Mouse (Mus musculus) embryonic facial prominence, embryonic 13.5 days (tissue): ENCODE measurements at regions not wholly inside any gene's neighbourhood (a gene's known extent, or its start where the extent isn't known, plus 50 kb on each side); places are given as distances from the start of the nearest gene placed in this dataset.

Experiments used
- ATAC-seq: fragments of 200-750 bp; cut with Nextera tagmentation; 2 replicates; pipeline ENCODE4 v1.8.0; 2017; ENCODE audit warnings: low read depth; ENCODE audit not compliant: insufficient number of reproducible peaks, insufficient read depth, low FRiP score, low TSS enrichment
- H3K27ac ChIP-seq: fragments of 300-500 bp; sonication (generic); 2 replicates; pipeline ENCODE4 v1.5.1; 2015; ENCODE audit warnings: moderate library complexity, mild to moderate bottlenecking, inconsistent platforms
- H3K27me3 ChIP-seq: fragments of 300-500 bp; sonication (generic); 2 replicates; pipeline ENCODE4 v1.6.1; 2015; ENCODE audit warnings: mild to moderate bottlenecking, inconsistent platforms
- H3K36me3 ChIP-seq: fragments of 300-500 bp; sonication (generic); 2 replicates; pipeline ENCODE4 v1.6.1; 2015; ENCODE audit warnings: mild to moderate bottlenecking, inconsistent platforms
- H3K4me1 ChIP-seq: fragments of 300-500 bp; sonication (generic); 2 replicates; pipeline ENCODE4 v1.6.1; 2015; ENCODE audit warnings: inconsistent platforms
- H3K4me2 ChIP-seq: fragments of 300-500 bp; sonication (generic); 2 replicates; pipeline ENCODE4 v1.6.1; 2015; ENCODE audit warnings: moderate library complexity, mild to moderate bottlenecking, inconsistent platforms
- H3K4me3 ChIP-seq: fragments of 300-500 bp; sonication (generic); 2 replicates; pipeline ENCODE4 v1.5.1; 2015; ENCODE audit warnings: mild to moderate bottlenecking, inconsistent platforms
- H3K9ac ChIP-seq: fragments of 300-500 bp; sonication (generic); 2 replicates; pipeline ENCODE4 v1.6.1; 2015; ENCODE audit warnings: mild to moderate bottlenecking, inconsistent platforms
- H3K9me3 ChIP-seq: fragments of 300-500 bp; sonication (generic); 2 replicates; pipeline ENCODE4 v1.6.1; 2016; ENCODE audit warnings: inconsistent platforms
- WGBS: fragments of 180-500 bp; shearing (Covaris S2); methylation state at CpG from one replicate; pipeline ENCODE4 v1.1.7; 2015; ENCODE audit warnings: mixed read lengths; 5-methylcytosine and 5-hydroxymethylcytosine counted together

DNA sequence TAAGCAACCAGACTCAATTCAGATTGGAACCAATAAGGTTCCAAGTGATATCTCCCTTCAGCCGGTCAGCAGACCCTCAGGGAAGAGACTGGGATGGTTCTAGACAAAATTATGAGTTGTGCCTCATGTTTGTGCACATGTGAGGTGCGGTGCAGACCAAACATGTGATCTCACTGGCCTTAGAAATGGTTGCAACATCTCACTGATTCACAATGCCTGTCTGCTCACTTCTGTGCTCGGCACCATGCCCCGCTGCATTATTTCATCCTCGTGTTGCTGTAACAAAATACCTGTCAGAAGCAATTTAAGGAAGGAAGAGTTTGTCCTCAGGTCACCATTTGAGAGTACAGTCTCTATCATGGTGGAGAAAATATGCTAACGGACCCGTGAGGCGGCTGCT lies 66.9 kb upstream of the Dusp10 start:
- Histone ChIP-seq H3K36me3 (no peaks in the 10 kb centered on the region), H3K9me3 (no peaks in the 10 kb centered on the region), H3K27me3 (peaks cover 4% of the 10 kb centered on the region; the same call in 1 of the 2 replicates), H3K9ac (no peak overlapping the region), H3K27ac (no peak overlapping the region), H3K4me3 (no peak overlapping the region), H3K4me2 (no peak overlapping the region), H3K4me1 (no peaks in the 10 kb centered on the region)
- 84% methylated on average over 8 of the region's 8 CpGs for WGBS
- ATAC-seq: no peak

DNA sequence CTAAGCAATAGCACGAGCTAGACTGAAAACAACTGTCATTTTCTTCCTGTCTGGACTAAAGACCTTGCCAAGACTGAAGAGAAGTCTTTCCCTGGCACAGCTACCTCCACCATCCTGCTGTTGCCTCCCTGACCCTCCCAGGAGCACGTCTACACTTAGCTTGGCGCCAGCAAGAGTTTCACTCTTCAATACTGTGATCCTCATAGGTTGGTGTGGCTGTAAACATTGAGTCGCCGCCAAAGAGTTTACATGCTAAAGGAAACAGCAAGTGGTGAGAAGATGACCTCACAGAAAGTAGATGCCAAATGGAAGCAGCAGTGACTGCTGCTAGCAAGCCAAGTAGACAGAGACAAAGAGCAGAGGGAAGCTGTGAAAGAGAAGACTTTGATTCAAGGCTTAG lies 66.0 kb upstream of the Dusp10 start:
- Histone ChIP-seq H3K9me3 (no peaks in the 10 kb centered on the region), H3K27me3 (peaks cover 4% of the 10 kb centered on the region; the same call in 1 of the 2 replicates), H3K9ac (no peak overlapping the region), H3K4me3 (no peak overlapping the region), H3K4me2 (no peak overlapping the region), H3K36me3 (no peaks in the 10 kb centered on the region), H3K27ac (no peak overlapping the region), H3K4me1 (no peaks in the 10 kb centered on the region)
- ATAC-seq: no peak
- 75% methylated on average over 5 of the region's 5 CpGs for WGBS

DNA sequence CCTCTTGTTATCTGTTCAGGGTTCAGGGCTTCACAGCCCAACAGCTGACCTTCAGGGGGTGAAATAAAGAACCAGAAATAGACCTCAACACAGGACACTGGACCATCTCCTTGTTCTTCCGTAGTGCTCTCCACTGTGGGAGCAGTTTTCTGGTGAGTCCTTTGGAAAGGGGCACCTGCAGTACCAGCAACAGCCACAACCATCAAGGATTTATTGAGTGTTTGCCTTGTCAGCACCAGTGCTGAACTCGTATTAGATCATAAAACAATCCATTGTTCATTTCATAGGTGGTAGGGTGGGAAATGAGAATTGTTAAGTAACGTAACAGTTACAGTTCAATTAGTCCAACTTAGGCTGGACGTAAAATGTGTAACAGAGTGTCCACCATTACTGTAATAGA lies 63.9 kb upstream of the Dusp10 start:
- WGBS: 85% methylated on average over 4 of the region's 4 CpGs
- H3K9ac ChIP-seq: no peak overlapping the region
- no peak for ATAC-seq

DNA sequence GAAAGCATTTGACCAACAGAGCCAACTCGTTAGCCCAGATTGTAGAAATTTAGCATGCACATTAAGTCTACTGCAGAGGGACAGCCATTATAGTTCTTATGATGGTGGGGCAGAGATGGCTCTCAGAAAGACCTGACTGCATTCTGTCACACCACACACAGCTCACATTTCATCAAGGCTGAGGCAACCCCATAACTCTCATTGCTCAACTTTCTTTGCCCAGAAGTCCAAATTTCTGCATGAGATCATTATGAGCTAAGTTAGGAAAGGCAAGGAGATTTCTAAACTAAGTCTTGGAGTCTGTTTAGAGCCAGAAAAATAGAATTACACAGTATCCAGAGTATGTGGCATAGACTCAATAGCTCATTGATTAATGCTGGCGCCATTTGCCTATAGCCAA lies 59.0 kb upstream of the Dusp10 start:
- no peak overlapping the region for H3K27ac ChIP-seq
- no peak for ATAC-seq
- no peaks in the 10 kb centered on the region for H3K27me3 ChIP-seq
- no peak overlapping the region for H3K4me3 ChIP-seq
- no peak overlapping the region for H3K4me2 ChIP-seq
- no peaks in the 10 kb centered on the region for H3K4me1 ChIP-seq
- no peak overlapping the region for H3K9ac ChIP-seq
- H3K36me3 ChIP-seq: no peaks in the 10 kb centered on the region
- 81% methylated on average over 2 of the region's 2 CpGs for WGBS
- no peaks in the 10 kb centered on the region for H3K9me3 ChIP-seq

More for the DNA sequence above, 63.9 kb upstream of the Dusp10 start:
- no peak overlapping the region for H3K27ac ChIP-seq
- H3K9me3 ChIP-seq: no peaks in the 10 kb centered on the region
- no peak overlapping the region for H3K4me3 ChIP-seq
- no peak overlapping the region for H3K4me2 ChIP-seq
- H3K27me3 ChIP-seq: no peaks in the 10 kb centered on the region; the same call in 1 of the 2 replicates
- H3K36me3 ChIP-seq: no peaks in the 10 kb centered on the region
- H3K4me1 ChIP-seq: no peaks in the 10 kb centered on the region

DNA sequence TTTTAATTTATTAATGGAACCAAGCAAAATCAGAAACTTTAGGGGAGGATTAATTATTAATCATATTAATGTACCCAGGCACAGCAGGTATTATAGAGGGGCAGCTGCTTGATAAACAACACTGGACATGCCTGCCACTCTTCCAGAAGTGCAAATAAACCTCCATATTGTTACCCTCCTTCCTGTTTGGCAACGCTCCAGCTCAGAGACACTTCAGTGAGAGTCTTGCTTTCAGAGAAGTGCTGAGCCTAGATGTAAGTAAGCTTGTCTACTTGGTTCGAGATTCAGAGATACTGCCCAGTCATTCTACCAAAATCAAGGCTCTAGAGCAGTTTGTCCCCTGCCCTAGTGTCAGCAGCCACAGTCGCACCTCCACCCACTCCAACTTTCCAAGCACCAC lies 56.7 kb upstream of the Dusp10 start:
- Histone ChIP-seq H3K27me3 (no peaks in the 10 kb centered on the region), H3K9ac (no peak overlapping the region), H3K27ac (no peak overlapping the region), H3K4me3 (no peak overlapping the region), H3K4me2 (no peak overlapping the region), H3K9me3 (no peaks in the 10 kb centered on the region), H3K36me3 (no peaks in the 10 kb centered on the region), H3K4me1 (no peaks in the 10 kb centered on the region)
- WGBS: 79% methylated on average over 3 of the region's 3 CpGs
- ATAC-seq: no peak

DNA sequence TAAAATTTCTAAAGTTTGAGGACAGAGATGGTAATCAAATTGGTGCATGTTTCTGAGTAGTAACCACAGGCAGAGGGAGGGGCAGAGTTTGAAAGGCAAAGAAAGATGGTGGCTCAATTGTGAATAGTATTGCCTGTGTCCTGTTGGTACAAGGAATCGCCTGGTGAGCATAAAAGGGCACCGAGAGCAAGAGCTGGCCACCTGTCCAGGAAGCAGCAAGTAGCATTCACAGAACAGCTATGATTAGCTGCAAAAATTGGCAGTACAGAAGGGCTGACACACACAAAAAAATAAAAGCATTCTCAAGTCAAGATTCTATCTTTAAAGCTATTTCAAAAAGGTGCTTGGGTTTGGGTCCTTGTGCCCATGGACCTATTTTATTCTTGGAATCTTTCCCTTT lies 51.7 kb upstream of the Dusp10 start:
- no peak overlapping the region for H3K4me2 ChIP-seq
- no peak overlapping the region for H3K9ac ChIP-seq
- ATAC-seq: no peak
- H3K4me3 ChIP-seq: no peak overlapping the region
- no peaks in the 10 kb centered on the region for H3K9me3 ChIP-seq
- WGBS: 77% methylated on average over 2 of the region's 2 CpGs
- H3K27me3 ChIP-seq: no peaks in the 10 kb centered on the region
- no peak overlapping the region for H3K27ac ChIP-seq
- H3K4me1 ChIP-seq: no peaks in the 10 kb centered on the region
- no peaks in the 10 kb centered on the region for H3K36me3 ChIP-seq

DNA sequence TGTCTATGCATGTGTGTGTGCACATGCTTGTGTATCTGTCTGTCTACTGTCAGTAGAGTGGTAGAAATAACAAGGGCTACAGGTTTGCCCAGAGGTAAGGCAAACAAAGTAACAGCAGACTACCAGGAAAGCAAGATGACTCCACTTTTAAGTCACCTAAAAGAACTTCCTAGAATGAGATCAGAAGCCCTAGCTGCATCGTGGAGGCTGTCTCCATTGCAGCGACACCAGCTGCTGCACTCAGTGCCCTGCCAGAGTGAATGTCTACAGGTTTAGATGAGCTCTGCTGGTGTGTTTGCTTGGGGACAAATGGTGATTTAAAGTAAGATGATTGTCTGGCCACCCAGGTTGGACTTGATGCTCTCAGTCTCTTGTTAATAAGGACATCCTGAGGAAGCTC lies 50.6 kb upstream of the Dusp10 start:
- ATAC-seq: no peak
- Histone ChIP-seq H3K9me3 (no peaks in the 10 kb centered on the region), H3K4me1 (no peaks in the 10 kb centered on the region), H3K4me3 (no peak overlapping the region), H3K27me3 (no peaks in the 10 kb centered on the region), H3K4me2 (no peak overlapping the region), H3K36me3 (no peaks in the 10 kb centered on the region), H3K27ac (no peak overlapping the region), H3K9ac (no peak overlapping the region)
- WGBS: 94% methylated on average over 2 of the region's 2 CpGs

DNA sequence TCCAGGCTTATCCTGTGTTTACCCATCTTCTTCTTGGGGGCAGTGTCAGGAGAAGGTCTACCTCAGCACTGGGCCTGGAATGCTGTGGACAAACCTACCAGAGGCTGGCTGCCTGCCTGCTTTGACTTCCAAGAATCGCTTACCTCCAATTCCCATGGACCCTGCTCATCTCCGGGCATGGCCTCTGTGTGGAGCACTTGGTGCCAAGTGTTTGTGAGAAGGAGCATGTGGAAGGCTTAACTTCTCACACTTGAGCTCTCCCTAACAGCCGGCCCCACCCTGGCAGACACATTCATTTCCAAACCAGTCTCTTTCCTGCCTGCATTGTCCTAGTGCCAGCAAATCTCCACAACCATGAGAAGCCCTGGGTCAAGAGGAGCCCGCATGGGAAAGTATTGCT lies 49.8 kb upstream of the Dusp10 start:
- no peaks in the 10 kb centered on the region for H3K36me3 ChIP-seq
- H3K9me3 ChIP-seq: no peaks in the 10 kb centered on the region
- H3K27ac ChIP-seq: no peak overlapping the region
- no peak overlapping the region for H3K4me2 ChIP-seq
- WGBS: 91% methylated on average over 4 of the region's 4 CpGs
- no peaks in the 10 kb centered on the region for H3K4me1 ChIP-seq
- no peak for ATAC-seq
- no peak overlapping the region for H3K4me3 ChIP-seq
- H3K9ac ChIP-seq: no peak overlapping the region
- H3K27me3 ChIP-seq: no peaks in the 10 kb centered on the region
